Mouse (Mus musculus): Measurements from ENCODE around the gene Ptp4a2. TPM values are rescaled to one million over a fixed set of nuclear protein-coding genes. Genes with fewer than 3 reads are reported as not detected.

Ptp4a2 gene
- polyA plus RNA-seq, 1 experiment from 2014 or later, result 174 TPM

DNA sequence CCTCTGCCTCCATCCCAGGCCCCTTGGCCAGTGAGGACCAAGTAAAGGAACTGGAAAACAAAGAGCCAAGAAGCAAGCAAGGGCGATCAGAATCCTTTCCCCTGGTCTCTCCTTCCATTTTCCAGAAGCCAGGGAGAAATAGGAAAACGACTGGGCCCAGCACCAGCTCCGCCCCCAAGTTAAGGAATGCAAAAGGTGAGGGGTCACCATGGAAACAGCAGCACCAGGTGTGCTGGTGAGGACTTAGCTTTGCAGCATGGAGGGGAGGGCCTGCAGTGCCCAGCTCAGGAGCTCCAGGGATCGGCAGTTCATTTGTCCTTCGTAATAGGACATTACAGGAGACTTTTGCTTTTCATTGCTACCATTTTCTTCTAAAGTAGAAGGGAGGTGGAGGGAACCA, 13.0 kb upstream of the Ptp4a2 start:
- WGBS (ENCODE audit: insufficient replicate concordance), result 57% methylated on average over 5 of the region's 5 CpGs
- ATAC-seq (ENCODE audit: insufficient read depth), result no peak
- no peak overlapping the region for H3K27ac ChIP-seq (replicated peaks)
- no peaks in the 10 kb centered on the region for H3K27me3 ChIP-seq
- no peak overlapping the region for H3K9ac ChIP-seq
- no peak overlapping the region for H3K4me3 ChIP-seq (replicated peaks)
- H3K36me3 ChIP-seq (replicated peaks), result no peaks in the 10 kb centered on the region
- peaks cover 35% of the 10 kb centered on the region for H3K4me1 ChIP-seq (replicated peaks)
- no peak overlapping the region for H3K4me2 ChIP-seq
- H3K9me3 ChIP-seq (replicated peaks), result no peaks in the 10 kb centered on the region

DNA sequence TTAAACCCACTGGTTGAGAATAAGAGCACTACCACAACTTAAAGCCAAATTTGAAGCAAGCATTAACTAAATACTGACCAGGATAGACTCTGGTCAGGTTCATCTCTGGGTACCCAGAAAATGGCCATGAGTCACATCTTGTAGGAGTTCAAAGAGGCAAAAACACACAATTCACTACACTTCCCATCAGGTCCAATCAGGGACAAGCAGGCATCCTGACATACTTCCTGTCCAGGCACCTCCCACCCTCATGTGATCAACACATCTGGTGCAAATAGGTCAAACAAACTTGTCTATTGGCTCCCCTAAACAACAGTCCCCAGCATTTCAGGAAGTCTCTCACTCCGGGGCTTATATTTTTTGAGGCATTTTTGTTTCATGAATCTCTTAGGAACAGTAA, 7.7 kb upstream of the Ptp4a2 start:
- Histone ChIP-seq H3K9me3 (replicated peaks) (no peaks in the 10 kb centered on the region), H3K36me3 (replicated peaks) (no peaks in the 10 kb centered on the region), H3K9ac (no peak overlapping the region), H3K27ac (replicated peaks) (no peak overlapping the region), H3K4me3 (replicated peaks) (no peak overlapping the region), H3K4me1 (replicated peaks) (no peaks in the 10 kb centered on the region), H3K4me2 (no peak overlapping the region), H3K27me3 (peaks cover under 1% of the 10 kb centered on the region; the same call in 1 of the 2 replicates)
- ATAC-seq (ENCODE audit: insufficient read depth), result no peak
- WGBS (ENCODE audit: insufficient replicate concordance), result 24% methylated on average over 1 of the region's 1 CpGs

DNA sequence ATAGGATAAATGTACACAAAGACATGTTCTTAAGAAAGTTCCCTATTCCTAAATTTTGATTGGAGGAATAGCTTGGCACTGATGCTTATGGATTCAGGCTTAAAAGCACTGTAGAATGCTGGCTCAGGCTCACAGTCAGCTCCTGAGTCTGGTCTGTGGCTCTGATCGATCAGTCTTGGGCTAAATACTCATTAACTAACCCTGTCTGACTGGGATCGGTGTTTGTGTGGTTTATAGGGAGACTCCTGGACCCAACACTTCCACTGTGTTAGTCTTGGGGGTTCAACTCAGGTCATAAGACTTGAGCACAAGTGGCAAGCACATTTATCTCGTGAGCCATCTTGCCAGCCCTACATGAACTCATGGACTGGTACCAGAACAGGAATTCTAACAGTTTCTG, 6.0 kb upstream of the Ptp4a2 start:
- H3K27ac ChIP-seq (replicated peaks), result no peak overlapping the region
- ATAC-seq (ENCODE audit: insufficient read depth), result no peak

DNA sequence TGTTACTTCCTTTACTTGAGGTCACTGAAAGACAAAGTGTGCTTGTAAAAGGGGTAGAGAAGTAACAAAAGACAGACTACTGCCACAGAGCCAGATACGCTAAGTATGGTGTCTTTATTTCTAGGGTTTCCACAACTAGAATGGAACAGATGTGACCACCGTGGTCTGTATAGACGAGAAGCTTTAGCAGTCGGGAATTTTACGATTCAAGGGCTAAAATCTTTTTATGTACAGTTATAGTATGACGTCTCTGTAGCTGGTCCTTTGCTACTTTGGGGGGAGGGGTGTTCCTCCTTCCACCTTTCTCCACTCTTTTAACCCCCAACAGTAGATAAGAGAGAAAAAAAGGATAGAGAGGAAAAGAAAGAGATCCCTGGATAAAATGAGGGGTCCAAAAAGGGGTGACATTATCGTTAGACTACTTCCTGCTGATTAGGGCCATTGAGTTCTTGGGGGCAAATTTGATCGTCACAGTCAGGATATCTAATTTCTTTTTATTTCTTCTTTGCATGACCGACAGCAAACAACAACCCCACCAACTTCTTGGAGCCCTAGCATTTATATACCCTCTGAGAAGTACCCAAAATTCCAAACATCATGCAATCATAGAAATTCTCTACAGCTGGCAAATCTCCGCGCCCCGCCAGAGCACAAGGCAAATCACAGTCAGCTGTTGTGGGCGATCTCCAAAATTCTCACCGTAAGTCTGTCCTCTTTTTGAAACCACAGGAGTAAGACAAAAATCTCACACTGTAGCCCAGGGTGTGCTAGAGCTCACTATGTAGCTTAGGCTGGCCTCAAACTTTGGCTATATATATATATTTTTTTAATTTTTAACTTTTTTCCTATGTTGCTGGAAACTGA, 818 bp downstream of the Ptp4a2 start:
- H3K4me2 ChIP-seq, result peak overlapping the region; percentile 67
- H3K4me1 ChIP-seq (replicated peaks), result peaks cover 16% of the 10 kb centered on the region
- 35% methylated on average over 14 of the region's 14 CpGs for whole genome bisulfite sequencing (ENCODE audit: insufficient replicate concordance)
- ATAC-seq (ENCODE audit: insufficient read depth), result no peak
- peaks cover 39% of the 10 kb centered on the region for H3K27me3 ChIP-seq
- H3K36me3 ChIP-seq (replicated peaks), result no peaks in the 10 kb centered on the region
- no peak overlapping the region for H3K9ac ChIP-seq
- H3K4me3 ChIP-seq (replicated peaks), result peak overlapping the region; percentile 49
- peak overlapping the region; percentile 72 for H3K27ac ChIP-seq (replicated peaks)
- no peaks in the 10 kb centered on the region for H3K9me3 ChIP-seq (replicated peaks)

More for the DNA sequence above, 6.0 kb upstream of the Ptp4a2 start:
- Histone ChIP-seq H3K4me2 (no peak overlapping the region), H3K9me3 (replicated peaks) (no peaks in the 10 kb centered on the region), H3K9ac (no peak overlapping the region), H3K4me1 (replicated peaks) (no peaks in the 10 kb centered on the region), H3K4me3 (replicated peaks) (no peak overlapping the region), H3K36me3 (replicated peaks) (no peaks in the 10 kb centered on the region), H3K27me3 (peaks cover 17% of the 10 kb centered on the region)
- 52% methylated on average over 3 of the region's 3 CpGs for WGBS (ENCODE audit: insufficient replicate concordance)

DNA sequence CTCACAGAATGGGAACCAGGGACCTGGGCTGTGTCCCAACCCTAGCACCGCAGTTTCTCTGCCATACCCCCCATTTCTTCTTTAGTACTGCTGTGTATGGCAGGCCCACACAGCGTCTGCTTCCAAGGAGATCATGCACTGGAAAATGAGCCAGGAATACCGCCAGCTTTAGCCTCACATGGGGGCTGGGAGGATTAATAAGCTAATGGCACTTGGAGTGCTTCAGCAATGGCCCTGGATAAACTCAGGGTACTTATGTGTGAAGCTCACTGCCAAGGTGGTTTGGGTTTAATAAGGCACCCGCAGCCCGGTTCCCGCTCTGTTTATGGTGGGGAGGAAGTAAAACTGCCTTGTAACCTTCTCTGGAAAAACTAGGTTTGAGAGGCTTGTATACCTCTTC, 6.6 kb downstream of the Ptp4a2 start:
- Histone ChIP-seq H3K4me1 (replicated peaks) (peaks cover 35% of the 10 kb centered on the region), H3K9ac (no peak overlapping the region), H3K36me3 (replicated peaks) (no peaks in the 10 kb centered on the region), H3K4me2 (no peak overlapping the region), H3K27me3 (no peaks in the 10 kb centered on the region), H3K27ac (replicated peaks) (no peak overlapping the region), H3K9me3 (replicated peaks) (no peaks in the 10 kb centered on the region), H3K4me3 (replicated peaks) (no peak overlapping the region)
- 78% methylated on average over 6 of the region's 6 CpGs for WGBS (ENCODE audit: insufficient replicate concordance)
- no peak for ATAC-seq (ENCODE audit: insufficient read depth)

DNA sequence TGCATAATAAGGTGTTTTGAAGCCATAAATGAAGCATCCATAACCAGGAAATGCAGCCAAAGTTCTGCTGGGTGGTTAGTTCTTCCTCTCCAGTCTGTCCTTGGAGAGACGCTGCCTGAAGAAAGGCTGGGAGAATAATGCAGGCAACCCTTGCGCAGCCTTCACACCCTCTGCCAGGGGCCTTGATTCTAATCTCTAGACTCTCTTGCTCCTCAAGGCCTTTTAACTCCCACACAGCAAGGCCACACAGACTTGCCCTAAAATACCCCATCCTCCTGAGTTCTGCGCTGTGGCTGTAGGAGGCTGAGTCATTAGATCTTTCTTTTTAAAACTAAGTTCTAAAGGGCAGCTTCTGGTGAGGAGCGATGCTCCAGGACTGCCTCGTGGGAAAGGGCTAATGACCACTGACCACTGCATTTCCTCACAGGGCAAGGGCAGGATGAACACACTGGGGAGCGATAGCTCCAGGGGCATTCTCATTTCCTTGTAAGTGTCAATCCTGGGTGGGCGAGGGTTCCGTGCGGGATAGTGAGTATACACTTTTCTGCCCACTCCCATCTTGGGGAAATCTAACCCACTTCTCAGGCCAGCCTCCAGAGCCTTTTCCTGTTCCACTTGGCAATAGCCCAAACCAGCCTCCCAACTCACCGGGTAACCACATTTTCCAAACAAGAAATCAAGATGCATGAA, 7.6 kb downstream of the Ptp4a2 start:
- Histone ChIP-seq H3K27ac (replicated peaks) (peak overlapping the region; percentile 89), H3K36me3 (replicated peaks) (peaks cover 6% of the 10 kb centered on the region; the same call in 1 of the 2 replicates), H3K4me1 (replicated peaks) (peaks cover 46% of the 10 kb centered on the region), H3K9ac (no peak overlapping the region), H3K9me3 (replicated peaks) (no peaks in the 10 kb centered on the region), H3K4me3 (replicated peaks) (no peak overlapping the region), H3K4me2 (peak overlapping the region; percentile 98), H3K27me3 (no peaks in the 10 kb centered on the region)
- no peak for ATAC-seq (ENCODE audit: insufficient read depth)
- WGBS (ENCODE audit: insufficient replicate concordance), result 67% methylated on average over 10 of the region's 10 CpGs

DNA sequence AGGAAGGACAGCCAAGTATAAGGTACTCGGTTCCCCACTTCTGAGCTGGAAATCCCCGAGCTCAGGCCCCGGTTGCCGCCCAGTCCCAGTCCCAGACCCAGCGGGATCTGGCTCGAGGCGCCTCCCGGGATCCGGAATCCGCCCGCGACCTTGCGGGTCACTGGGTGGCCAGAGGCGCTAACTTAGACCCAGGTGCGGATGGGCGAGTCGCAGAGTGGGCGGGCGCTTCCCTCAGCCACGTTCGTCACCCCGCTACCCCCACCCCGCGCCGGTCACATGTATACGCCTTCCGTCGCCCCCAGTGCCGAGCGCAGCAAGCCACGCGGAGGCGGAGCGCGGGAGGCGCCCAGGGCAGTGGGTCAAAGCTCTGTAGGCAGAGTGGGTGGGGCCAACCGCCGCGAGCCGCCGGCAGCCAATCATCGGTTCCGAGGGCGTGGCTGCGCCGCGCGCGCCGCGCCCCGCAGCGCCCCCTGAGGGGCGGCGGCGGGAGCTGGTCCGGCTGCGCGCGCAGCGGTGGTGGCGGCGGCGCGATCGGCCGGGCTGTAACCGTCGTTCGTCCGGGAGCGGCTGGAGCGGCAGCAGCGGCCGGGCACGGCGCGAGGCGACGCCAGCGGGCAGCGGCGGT, 8.8 kb downstream of the Ptp4a2 start:
- H3K4me1 ChIP-seq (replicated peaks), result peaks cover 55% of the 10 kb centered on the region
- H3K27me3 ChIP-seq, result no peaks in the 10 kb centered on the region
- peak overlapping the region; percentile 96 for H3K9ac ChIP-seq
- H3K36me3 ChIP-seq (replicated peaks), result peaks cover 12% of the 10 kb centered on the region; the same call in 1 of the 2 replicates
- peak overlapping the region; percentile 92 for H3K27ac ChIP-seq (replicated peaks)
- ATAC-seq (ENCODE audit: insufficient read depth), result peak; percentile 94
- H3K4me3 ChIP-seq (replicated peaks), result peak overlapping the region; percentile 94
- peak overlapping the region; percentile 98 for H3K4me2 ChIP-seq
- under 1% methylated on average over 68 of the region's 83 CpGs for WGBS (ENCODE audit: insufficient replicate concordance)
- no peaks in the 10 kb centered on the region for H3K9me3 ChIP-seq (replicated peaks)

DNA sequence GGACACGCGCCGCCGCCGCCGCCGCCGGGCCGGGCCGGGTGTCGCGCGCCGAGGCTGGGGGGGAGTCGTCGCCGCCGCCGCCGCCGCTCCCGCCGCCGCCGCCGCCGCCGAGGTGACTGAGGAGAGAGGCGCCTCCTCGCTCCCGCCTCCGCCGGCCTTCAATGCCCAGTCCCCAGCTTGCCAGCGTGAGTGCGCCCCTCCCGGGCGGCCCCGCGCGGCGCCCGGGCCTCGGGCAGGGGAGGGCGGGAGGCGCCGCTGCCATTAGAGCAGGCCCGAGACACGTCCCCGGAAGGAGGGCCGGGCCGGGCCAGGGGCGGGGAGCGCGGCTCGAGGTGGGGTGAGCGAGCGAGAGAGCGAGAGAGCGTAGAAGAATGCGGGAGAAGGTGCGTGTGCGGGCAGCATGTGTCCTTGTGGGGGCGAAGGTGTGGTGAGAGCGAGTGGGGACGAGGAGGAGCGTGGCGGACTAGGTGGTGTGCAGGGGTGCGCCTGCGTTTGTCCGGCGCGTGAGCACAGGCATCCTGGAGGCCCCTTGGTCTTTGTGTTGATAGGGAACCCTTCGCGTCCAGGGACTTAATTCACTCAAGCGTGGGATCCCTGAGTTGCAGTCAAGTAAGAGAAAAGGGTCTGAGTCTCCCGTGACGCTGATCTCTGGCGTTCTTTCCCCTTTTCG, 9.5 kb downstream of the Ptp4a2 start:
- peak overlapping the region; percentile 94 for H3K4me3 ChIP-seq (replicated peaks)

DNA sequence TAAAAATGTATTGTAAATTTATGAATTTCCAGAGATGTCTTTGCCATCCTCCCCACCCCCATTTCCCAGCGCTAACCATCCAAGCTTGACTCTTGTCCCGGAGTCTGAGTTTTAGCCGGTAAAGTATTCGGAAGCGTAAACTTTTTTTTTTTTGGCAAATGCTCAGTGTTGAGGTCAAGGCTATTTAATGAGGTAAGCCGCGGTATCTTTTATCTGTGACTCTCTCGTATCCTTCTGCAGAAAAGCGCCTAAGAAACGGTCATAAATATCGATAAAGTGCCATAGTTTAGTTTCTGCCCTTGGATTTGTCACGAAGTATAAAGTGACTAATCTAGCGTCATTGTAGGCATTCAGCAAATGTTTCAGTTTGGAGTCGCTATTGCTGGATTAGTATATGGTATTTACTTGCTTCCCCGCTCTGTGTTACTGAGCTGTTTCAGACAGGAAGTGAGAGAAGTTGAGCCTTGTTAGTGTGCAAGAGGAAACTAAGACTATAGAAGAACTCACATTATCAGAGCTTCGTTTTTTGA, 10.1 kb downstream of the Ptp4a2 start:
- Histone ChIP-seq H3K9ac (peak overlapping the region; percentile 96), H3K9me3 (replicated peaks) (no peaks in the 10 kb centered on the region), H3K27ac (replicated peaks) (peak overlapping the region; percentile 92), H3K27me3 (no peaks in the 10 kb centered on the region), H3K36me3 (replicated peaks) (peaks cover 12% of the 10 kb centered on the region; the same call in 1 of the 2 replicates), H3K4me3 (replicated peaks) (peak overlapping the region; percentile 94), H3K4me2 (peak overlapping the region; percentile 98), H3K4me1 (replicated peaks) (peaks cover 55% of the 10 kb centered on the region)
- no peak for ATAC-seq (ENCODE audit: insufficient read depth)
- under 1% methylated on average over 16 of the region's 16 CpGs for WGBS (ENCODE audit: insufficient replicate concordance)

More for the DNA sequence above, 9.5 kb downstream of the Ptp4a2 start:
- H3K4me2 ChIP-seq, result peak overlapping the region; percentile 98
- peak overlapping the region; percentile 92 for H3K27ac ChIP-seq (replicated peaks)
- peaks cover 12% of the 10 kb centered on the region; the same call in 1 of the 2 replicates for H3K36me3 ChIP-seq (replicated peaks)
- under 1% methylated on average over 68 of the region's 79 CpGs for whole genome bisulfite sequencing (ENCODE audit: insufficient replicate concordance)
- peak overlapping the region; percentile 96 for H3K9ac ChIP-seq
- H3K4me1 ChIP-seq (replicated peaks), result peaks cover 55% of the 10 kb centered on the region
- no peaks in the 10 kb centered on the region for H3K27me3 ChIP-seq
- ATAC-seq (ENCODE audit: insufficient read depth), result peak; percentile 79
- no peaks in the 10 kb centered on the region for H3K9me3 ChIP-seq (replicated peaks)

DNA sequence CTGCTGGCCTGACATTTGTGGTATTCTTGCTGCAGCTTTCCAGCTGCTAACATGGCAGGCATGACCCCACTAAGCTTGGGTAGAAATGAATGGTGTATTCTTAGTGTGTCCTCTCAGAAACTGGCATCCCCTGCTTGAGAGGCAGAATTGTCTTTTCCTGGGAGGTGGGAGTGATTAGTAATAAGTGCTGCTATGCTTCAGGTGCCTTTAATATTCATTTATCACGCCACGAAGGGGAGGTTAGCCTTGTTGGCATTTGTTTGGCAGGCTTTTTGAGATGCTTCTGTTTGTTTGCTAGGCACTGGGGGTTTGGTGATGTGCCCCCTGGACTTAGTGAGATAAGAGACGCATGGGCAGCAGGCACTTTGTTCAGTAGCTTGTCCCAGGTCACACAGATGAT, 11.3 kb downstream of the Ptp4a2 start:
- 22% methylated on average over 3 of the region's 3 CpGs for WGBS (ENCODE audit: insufficient replicate concordance)
- no peaks in the 10 kb centered on the region for H3K9me3 ChIP-seq (replicated peaks)
- ATAC-seq (ENCODE audit: insufficient read depth), result no peak
- peak overlapping the region; percentile 98 for H3K4me2 ChIP-seq
- peaks cover 12% of the 10 kb centered on the region; the same call in 1 of the 2 replicates for H3K36me3 ChIP-seq (replicated peaks)
- H3K27ac ChIP-seq (replicated peaks), result peak overlapping the region; percentile 92
- H3K4me3 ChIP-seq (replicated peaks), result peak overlapping the region; percentile 94
- peaks cover 59% of the 10 kb centered on the region for H3K4me1 ChIP-seq (replicated peaks)
- H3K9ac ChIP-seq, result peak overlapping the region; percentile 96
- H3K27me3 ChIP-seq, result no peaks in the 10 kb centered on the region

Measured in liver, embryonic 15.5 days (tissue).